Mouse (Mus musculus) monocyte, adult 2 months (primary cell): ENCODE measurements around the gene Aff3.

Source experiments
- DNase-seq, 2 experiments: peaks; one replicate each; pipeline ENCODE4 v3.0.0; 2022; ENCODE audit warnings: low spot score in 2 of 2, low read depth in 1 of 2

The Aff3 gene

GRCm38 (mm10) chr1:38347346-38347745 is 317.4 kb downstream of the Aff3 start:
- DNase-seq, result no peak

DNA sequence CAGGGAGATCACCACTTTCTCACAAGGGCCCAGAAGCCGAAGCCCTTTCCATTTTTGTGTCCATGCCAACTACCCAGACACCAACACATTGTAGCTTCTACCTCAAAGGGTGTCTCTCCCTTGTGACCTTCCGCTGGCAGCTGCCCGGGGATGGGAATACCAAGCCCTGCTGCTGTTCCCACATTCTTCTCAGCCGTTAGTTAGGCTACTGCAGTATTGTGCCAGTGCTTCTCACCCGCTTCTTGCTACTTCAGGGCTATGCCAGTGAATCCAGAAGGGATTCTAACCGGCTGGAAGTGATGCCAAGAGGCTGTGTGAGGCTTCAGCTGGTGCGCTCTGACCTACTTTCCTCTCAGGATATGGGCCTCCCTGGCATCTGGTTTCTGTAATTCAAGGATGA is 330.5 kb downstream of the Aff3 start:
- no peak for DNase-seq

DNA sequence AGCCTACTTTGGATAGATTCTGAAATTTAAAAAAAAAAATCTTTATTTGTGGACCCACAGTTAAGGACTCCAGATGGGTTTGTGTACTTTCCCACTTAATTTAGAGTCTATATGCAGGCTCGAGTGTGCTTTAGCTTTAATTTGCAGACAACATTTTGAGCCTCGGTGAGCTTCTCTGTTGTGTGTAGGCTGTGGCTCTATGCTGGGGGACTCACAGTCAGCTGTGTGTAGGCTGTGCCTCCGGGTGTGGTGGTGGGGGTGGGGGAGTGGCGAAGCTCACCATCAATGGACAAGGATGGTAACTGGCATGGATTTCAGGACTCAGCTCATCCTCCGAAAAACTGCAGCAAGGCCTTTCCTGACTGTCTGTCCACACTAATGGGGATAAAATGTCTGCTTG is 331.8 kb downstream of the Aff3 start:
- no peak for DNase-seq

GRCm38 (mm10) chr1:38324206-38324605 is 340.5 kb downstream of the Aff3 start:
- DNase-seq, result no peak

- no peak for DNase-seq
Observed at GRCm38 (mm10) chr1:38321861-38322260, 342.9 kb downstream of the Aff3 start.

DNA sequence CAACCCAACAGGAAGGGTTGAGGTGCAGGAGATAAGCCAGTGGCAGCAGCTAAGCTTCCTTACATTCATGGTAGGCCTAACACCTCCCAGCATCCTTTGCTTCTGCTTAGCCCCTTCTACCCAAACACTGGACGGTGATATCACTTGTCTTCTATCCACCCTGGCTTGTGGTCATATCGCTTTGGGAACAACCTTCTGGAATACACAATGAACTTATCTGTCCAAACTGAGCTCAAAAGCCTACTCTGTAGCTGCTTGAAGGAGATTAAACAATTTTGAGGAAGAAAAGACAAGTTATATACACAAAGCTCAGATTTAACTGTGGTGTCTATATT is 343.8 kb downstream of the Aff3 start:
- DNase-seq, result no peak

GRCm38 (mm10) chr1:38320126-38320970 is 344.4 kb downstream of the Aff3 start:
- no peak for DNase-seq

DNA sequence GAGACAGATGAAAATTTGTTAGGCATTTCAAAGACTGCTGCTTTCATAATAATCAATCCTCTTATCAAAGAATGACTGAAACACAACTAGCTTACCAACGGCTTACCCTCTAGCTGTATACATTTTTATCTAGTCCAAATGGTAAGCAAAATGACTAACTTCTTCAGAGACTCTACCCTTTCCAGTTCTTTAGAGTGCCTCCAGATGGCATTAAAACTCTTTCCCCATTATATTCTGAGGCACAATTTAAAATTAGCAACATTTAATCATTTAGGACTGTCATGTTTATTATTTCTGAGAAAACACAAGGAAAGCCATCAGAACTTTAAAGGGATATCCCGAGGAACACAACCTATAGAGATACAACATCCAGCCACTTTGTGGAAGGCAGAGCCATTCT is 346.1 kb downstream of the Aff3 start:
- DNase-seq, result no peak

DNA sequence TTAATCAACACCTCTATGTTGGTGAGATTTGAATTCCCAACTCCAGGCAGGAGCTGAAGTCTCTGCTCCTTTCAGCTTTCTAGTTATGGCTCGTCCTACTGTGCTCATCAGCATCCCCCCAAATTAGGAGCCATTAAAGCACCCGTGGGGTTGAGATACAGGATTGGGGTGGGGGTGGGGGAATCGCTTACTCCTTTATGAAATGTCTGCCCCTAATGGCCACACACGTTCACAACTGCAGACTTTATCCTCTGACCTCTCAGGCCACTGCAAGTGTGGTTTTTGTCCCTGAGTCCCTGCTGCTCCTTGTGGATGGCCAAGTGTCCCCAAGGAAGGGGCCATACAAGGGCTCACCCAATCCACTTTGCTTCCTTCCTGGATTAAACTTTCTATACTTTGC is 348.8 kb downstream of the Aff3 start:
- no peak for DNase-seq

DNA sequence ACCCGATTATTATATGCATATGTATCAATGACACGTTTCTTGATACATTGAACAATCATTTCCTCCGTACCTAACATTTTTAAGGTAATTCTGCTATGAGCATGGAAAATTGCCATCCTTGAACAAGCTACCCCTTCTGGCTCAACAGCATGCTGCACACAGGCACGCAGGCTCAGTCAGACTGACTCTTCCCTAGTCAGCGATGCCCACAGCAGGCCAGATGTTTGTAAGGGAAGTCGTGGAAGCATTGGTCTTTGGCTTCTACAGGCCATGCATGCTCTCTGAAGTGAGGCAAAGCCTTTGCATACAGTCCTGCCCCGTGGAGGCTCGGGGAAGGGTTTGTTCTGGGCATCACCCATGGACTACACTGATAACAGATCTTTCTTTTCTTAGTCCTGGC is 354.3 kb downstream of the Aff3 start:
- DNase-seq, result no peak

DNA sequence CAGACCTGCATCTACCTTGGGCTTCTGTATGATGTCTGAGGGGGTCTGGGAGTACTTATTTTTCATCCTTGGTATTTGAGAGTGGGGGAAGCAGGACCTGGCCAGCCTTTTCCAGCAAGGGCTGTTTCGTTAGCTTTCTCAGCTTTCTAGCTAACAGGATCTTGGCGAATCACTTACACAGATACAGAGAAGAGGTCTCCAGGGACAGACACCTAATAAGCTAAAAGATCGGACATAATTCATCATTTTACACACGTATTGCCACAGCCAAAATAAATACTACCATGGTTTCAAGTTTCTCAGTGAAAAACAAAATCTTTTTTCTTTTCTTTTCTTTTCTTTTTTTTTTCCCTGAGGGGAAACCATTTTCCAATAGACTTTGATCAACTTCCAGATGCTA is 354.7 kb downstream of the Aff3 start:
- DNase-seq, result no peak

DNA sequence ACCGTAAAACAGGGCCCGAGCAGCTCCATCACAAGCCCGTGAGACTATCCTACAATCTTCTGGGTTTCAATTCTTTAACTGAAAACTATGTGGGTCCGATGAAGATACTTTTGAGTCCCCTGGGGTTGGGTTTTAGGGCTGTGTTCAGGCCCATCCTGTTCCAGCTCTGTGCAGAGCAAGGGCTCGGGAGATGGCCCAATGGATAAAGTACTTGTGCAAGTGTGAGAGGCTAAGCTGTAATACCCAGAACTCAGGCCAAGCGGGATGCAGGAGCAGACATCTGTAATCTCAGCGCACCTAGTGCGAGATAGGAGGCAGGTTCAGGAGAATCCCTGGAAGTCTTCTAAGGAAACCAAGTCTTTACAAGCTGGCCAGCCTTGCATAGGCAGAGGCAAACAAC is 355.4 kb downstream of the Aff3 start:
- DNase-seq, result no peak

DNA sequence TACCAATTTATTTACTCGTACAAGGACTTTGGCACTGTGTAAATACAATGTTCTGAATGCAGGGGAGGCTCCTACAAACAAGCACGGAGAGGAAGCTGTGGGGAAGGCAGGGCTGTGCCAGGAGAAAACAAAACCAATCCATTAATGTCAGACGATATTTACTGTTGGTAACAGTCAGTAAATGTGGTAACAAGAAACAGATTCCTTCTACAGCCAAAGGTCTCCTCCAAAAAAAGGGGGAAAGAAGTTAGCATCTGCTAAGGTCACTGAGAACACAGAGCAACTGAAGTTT is 356.1 kb downstream of the Aff3 start:
- DNase-seq, result no peak

- no peak for DNase-seq
Observed at GRCm38 (mm10) chr1:38307821-38308704, 356.7 kb downstream of the Aff3 start.

GRCm38 (mm10) chr1:38307234-38307633 is 357.5 kb downstream of the Aff3 start:
- no peak for DNase-seq

DNA sequence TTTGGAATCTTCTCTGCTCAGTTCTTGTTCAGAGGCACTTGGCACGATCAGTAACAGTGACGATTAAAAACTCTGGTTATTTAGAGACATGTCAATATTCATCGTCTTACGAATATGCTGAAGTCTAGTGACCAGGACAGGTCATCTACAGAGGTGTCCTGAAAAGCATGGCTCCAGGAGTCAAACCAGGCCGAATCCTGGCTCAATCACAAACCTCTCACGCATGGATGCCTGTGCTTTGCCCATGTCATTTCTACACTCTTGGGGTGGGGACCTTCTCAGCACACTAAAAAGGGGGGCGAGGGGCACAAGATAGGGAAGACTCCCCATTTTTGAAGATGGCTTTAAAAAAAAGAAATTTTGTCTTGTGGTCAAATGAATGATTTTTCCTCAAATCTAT is 358.6 kb downstream of the Aff3 start:
- no peak for DNase-seq

- DNase-seq, result no peak
Observed at GRCm38 (mm10) chr1:38304376-38304775, 360.4 kb downstream of the Aff3 start.

GRCm38 (mm10) chr1:38298291-38298690 is 366.5 kb downstream of the Aff3 start:
- no peak for DNase-seq

- no peak for DNase-seq
Observed at GRCm38 (mm10) chr1:38294906-38295305, 369.8 kb downstream of the Aff3 start.

DNA sequence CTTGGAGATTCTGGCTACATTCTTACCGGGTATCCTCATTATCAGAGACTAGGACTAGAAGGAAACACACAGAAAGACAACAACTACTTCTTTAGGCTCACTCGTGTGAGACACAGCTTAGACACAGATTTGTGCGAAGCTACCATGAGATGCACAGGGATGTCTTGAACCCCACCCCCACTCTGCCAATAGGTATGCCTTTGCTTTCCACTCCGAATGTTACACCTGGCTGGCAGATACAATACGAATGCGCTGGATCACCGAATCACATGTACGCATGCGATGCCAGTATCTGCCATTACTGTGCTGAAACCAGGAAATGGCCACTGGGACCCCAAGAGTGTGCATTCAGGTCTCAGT is 370.4 kb downstream of the Aff3 start:
- no peak for DNase-seq

GRCm38 (mm10) chr1:38293671-38294335 is 371.0 kb downstream of the Aff3 start:
- no peak for DNase-seq

- DNase-seq, result no peak
Observed at GRCm38 (mm10) chr1:38292851-38293250, 371.9 kb downstream of the Aff3 start.
